Mouse (Mus musculus): ENCODE results near the gene Coro1b. TPM values are rescaled to one million over a fixed set of nuclear protein-coding genes. Genes with fewer than 3 reads are reported as not detected.

Gene Coro1b
- total RNA-seq (2014; rRNA removed) (66.1 and 72.6 TPM in 2 replicates), polyA plus RNA-seq (2012; rRNA removed) (109 and 114 TPM in 2 replicates)

GRCm38 (mm10) chr19:4148491-4148806 is at the start of gene Coro1b:
Coro1b (plus strand) TSS chr19:4148619.
- DNase-seq (ENCODE audit: extremely low read depth, low read depth, low spot score) = no peak
- Histone ChIP-seq H3K9ac (ENCODE audit: low read depth, low read length) (peak within 1 kb of the TSS; percentile 86), H3K36me3 (ENCODE audit: control insufficient read depth, insufficient read depth, low read length) (0 out of 2 replicates have a peak, but pooled peaks cover 2% of the 10 kb centered on the region), H3K4me1 (ENCODE audit: control insufficient read depth, insufficient read depth, low read length) (peaks cover 18% of the 10 kb centered on the region), H3K27me3 (ENCODE audit: control insufficient read depth, insufficient read depth, low read length) (no peaks in the 10 kb centered on the region), H3K27ac (replicated peaks; ENCODE audit: insufficient read depth, low read depth, low read length) (peak within 1 kb of the TSS; percentile 11), H3K79me2 (ENCODE audit: control insufficient read depth, insufficient read depth, low read length) (peaks cover 15% of the 10 kb centered on the region; the same call in 1 of the 2 replicates), H3K4me3 (ENCODE audit: insufficient read depth, low read depth, low read length) (peak within 1 kb of the TSS; percentile 88)
- WGBS = under 1% methylated on average over 33 of the region's 33 CpGs
- peak; percentile 93; the same call in 1 of the 2 replicates for TF ChIP-seq POLR2A (IDR thresholded peaks at IDR 0.05; ENCODE audit: extremely low read depth, insufficient read depth, low read length)
- TF ChIP-seq CTCF (IDR thresholded peaks at IDR 0.05; ENCODE audit: low read depth, low read length) = no peak

DNA sequence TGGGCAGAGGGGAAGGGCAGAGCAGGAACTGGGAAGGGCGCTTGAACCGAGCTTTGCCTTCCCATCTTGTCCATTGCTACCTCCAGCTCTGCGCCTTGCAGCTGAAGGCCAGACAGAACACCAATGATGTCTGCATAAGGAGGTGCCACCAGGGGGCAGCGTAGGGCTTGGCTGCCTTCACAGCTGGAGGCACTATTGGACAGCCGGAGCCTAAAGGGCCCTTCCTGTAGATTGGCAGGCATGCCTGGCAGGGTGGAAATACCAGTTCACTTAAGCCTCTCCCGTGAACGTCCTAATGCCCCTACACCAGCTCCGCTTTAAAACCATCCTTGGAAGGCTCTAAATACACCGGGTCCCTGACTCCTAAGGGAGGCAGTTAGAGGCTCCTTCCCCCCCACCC is 49.4 kb upstream of the Coro1b start:
- Histone ChIP-seq H3K79me2 (ENCODE audit: control insufficient read depth, insufficient read depth, low read length) (no peaks in the 10 kb centered on the region), H3K27ac (replicated peaks; ENCODE audit: insufficient read depth, low read depth, low read length) (peak overlapping the region; percentile 21), H3K36me3 (ENCODE audit: control insufficient read depth, insufficient read depth, low read length) (no peaks in the 10 kb centered on the region), H3K9ac (ENCODE audit: low read depth, low read length) (peak overlapping the region; percentile 86; the same call in 1 of the 2 replicates), H3K4me1 (ENCODE audit: control insufficient read depth, insufficient read depth, low read length) (peaks cover 26% of the 10 kb centered on the region), H3K27me3 (ENCODE audit: control insufficient read depth, insufficient read depth, low read length) (no peaks in the 10 kb centered on the region), H3K4me3 (ENCODE audit: insufficient read depth, low read depth, low read length) (no peak overlapping the region)
- peak; percentile 81 for DNase-seq (ENCODE audit: extremely low read depth, low read depth, low spot score)
- TF ChIP-seq CTCF (IDR thresholded peaks at IDR 0.05; ENCODE audit: low read depth, low read length) (peak; percentile 99), POLR2A (IDR thresholded peaks at IDR 0.05; ENCODE audit: extremely low read depth, insufficient read depth, low read length) (no peak)
- 10% methylated on average over 9 of the region's 9 CpGs for WGBS

DNA sequence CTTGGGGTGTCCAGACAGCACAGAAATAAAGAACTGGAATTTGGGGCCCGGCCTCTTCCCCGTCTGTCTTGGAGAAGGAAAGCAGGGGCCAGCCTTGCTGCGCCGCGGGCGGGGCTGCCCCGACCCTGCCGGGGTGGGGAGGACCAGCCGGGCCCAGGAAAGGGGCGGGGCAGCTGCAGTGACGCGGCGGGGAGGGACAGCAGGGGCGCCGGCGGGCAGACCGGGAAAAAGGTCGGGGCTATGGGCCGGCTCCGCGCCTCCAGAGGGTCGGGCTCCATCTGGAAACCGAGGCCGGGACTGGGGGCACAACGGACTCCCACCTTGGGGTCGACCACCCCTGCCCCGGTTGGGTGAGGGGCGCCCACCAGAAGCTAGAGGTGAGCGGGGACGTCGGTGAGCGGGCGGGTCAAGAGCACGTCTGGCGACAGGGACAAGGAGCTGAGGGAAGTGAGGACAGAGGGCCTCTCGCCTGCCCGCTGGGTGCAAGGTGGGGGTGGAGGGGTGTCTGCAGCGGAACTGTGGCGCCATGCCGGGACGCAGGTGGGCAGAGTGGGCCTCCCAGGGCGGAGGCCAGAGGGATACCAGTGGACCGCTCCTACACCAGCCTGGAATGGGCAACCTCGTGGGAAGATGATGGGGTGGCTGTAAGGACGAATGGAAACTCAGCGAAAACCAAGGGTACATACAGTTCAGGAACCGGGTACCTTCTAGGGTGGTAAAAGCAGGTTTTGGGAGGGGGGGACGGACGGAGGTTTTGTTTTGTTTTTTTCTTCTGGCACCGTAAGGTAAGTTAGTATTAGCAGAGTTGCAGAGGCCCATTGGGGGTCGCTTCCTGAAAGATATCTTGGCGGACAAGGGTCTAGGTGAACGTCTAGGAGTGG is 48.3 kb upstream of the Coro1b start, which contains the start of gene Pitpnm1:
Gene Pitpnm1 (plus strand): TSS at position 162 of the 881 bp plus-strand sequence.
- no peaks in the 10 kb centered on the region for H3K36me3 ChIP-seq (ENCODE audit: control insufficient read depth, insufficient read depth, low read length)
- H3K4me3 ChIP-seq (ENCODE audit: insufficient read depth, low read depth, low read length) = peak within 1 kb of the TSS; percentile 65
- peak within 1 kb of the TSS; percentile 35 for H3K27ac ChIP-seq (replicated peaks; ENCODE audit: insufficient read depth, low read depth, low read length)
- H3K9ac ChIP-seq (ENCODE audit: low read depth, low read length) = peak within 1 kb of the TSS; percentile 86
- TF ChIP-seq CTCF (IDR thresholded peaks at IDR 0.05; ENCODE audit: low read depth, low read length) (no peak), POLR2A (IDR thresholded peaks at IDR 0.05; ENCODE audit: extremely low read depth, insufficient read depth, low read length) (no peak)
- no peak for DNase-seq (ENCODE audit: extremely low read depth, low read depth, low spot score)
- H3K4me1 ChIP-seq (ENCODE audit: control insufficient read depth, insufficient read depth, low read length) = peaks cover 26% of the 10 kb centered on the region
- no peaks in the 10 kb centered on the region for H3K79me2 ChIP-seq (ENCODE audit: control insufficient read depth, insufficient read depth, low read length)
- WGBS = 4% methylated on average over 52 of the region's 53 CpGs
- H3K27me3 ChIP-seq (ENCODE audit: control insufficient read depth, insufficient read depth, low read length) = no peaks in the 10 kb centered on the region

DNA sequence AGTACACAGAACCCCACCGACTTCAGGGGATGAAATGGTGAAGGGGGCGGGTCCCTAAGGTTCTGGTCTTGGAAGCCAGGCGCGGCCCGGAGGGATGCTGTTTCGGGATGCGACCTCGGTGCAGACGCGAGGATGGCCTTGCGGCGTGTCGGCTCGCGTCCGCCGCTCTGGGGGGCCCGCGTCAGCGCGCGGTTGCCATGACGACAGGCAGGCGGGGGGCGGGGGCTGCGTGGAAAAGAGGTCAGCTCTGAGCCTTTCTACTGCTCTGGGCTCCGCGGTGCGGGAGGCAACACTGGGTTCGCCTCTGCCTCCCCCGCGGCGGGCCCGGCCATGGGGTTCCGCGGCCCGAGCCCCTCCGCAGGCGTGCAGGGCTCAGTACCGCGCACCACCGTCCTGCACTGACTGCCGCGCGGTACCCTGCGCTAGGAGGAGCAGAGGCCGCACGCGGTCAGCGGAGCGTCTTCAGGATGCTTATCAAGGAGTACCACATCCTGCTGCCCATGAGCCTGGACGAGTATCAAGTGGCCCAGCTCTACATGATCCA is 47.6 kb upstream of the Coro1b start:
- Histone ChIP-seq H3K4me3 (ENCODE audit: insufficient read depth, low read depth, low read length) (peak overlapping the region; percentile 19; the same call in 1 of the 2 replicates), H3K4me1 (ENCODE audit: control insufficient read depth, insufficient read depth, low read length) (peaks cover 26% of the 10 kb centered on the region), H3K27me3 (ENCODE audit: control insufficient read depth, insufficient read depth, low read length) (no peaks in the 10 kb centered on the region), H3K36me3 (ENCODE audit: control insufficient read depth, insufficient read depth, low read length) (no peaks in the 10 kb centered on the region), H3K9ac (ENCODE audit: low read depth, low read length) (no peak overlapping the region), H3K79me2 (ENCODE audit: control insufficient read depth, insufficient read depth, low read length) (no peaks in the 10 kb centered on the region), H3K27ac (replicated peaks; ENCODE audit: insufficient read depth, low read depth, low read length) (no peak overlapping the region)
- 20% methylated on average over 51 of the region's 52 CpGs for WGBS
- TF ChIP-seq CTCF (IDR thresholded peaks at IDR 0.05; ENCODE audit: low read depth, low read length) (no peak), POLR2A (IDR thresholded peaks at IDR 0.05; ENCODE audit: extremely low read depth, insufficient read depth, low read length) (no peak)
- no peak for DNase-seq (ENCODE audit: extremely low read depth, low read depth, low spot score)

DNA sequence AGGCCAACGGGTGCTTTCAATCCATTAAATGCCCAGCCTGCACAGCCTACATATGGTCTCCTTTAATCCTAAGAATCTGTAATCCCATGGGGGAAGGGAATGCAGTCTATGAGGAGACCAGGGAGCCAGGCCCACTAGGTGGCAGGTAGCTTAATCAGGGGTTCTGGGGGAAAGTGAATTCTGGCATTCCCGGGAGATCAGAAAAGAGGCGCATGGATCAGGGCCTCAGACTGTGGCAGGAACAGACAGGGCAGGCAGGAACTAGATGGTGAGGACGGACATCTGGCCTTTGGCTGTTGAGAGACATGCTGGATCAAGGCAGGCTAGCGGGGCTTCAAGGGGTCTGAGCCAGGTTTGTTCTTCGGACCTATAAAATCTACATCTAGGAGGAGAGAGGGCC is 47.0 kb upstream of the Coro1b start:
- Histone ChIP-seq H3K27me3 (ENCODE audit: control insufficient read depth, insufficient read depth, low read length) (no peaks in the 10 kb centered on the region), H3K36me3 (ENCODE audit: control insufficient read depth, insufficient read depth, low read length) (no peaks in the 10 kb centered on the region), H3K4me1 (ENCODE audit: control insufficient read depth, insufficient read depth, low read length) (peaks cover 23% of the 10 kb centered on the region), H3K27ac (replicated peaks; ENCODE audit: insufficient read depth, low read depth, low read length) (no peak overlapping the region), H3K79me2 (ENCODE audit: control insufficient read depth, insufficient read depth, low read length) (no peaks in the 10 kb centered on the region), H3K4me3 (ENCODE audit: insufficient read depth, low read depth, low read length) (no peak overlapping the region), H3K9ac (ENCODE audit: low read depth, low read length) (no peak overlapping the region)
- DNase-seq (ENCODE audit: extremely low read depth, low read depth, low spot score) = no peak
- 95% methylated on average over 6 of the region's 6 CpGs for WGBS
- TF ChIP-seq POLR2A (IDR thresholded peaks at IDR 0.05; ENCODE audit: extremely low read depth, insufficient read depth, low read length) (no peak), CTCF (IDR thresholded peaks at IDR 0.05; ENCODE audit: low read depth, low read length) (no peak)
